Mouse (Mus musculus): ENCODE results near the gene Foxc2.

Foxc2 gene

DNA sequence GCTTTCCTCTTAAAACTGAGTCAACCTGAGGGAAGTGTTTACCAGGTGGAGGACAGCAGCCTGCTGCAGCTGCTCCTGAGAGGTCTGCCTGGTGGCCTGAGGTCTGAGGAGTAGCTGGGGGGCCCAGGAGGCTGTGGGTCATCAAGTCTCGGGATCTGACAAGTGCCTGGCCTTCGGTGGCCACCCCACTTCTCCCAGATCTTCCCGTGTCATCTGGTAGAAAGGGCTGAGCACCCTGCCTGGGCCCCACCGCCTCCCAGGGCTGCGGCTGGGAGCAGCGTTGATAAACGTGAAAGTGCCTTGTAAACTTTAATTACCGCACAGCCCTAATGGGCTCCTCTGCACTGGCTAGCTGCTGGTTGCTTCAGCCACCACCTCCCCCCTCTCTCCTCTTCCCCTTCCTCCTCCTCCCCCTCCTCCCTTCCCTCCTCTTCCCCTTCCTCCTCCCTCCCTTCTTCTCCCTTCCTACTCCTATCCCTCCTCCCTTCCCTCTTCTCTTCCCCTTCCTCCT is 32.7 kb downstream of the Foxc2 start:
- DNase-seq (ENCODE audit: low spot score): no peak

DNA sequence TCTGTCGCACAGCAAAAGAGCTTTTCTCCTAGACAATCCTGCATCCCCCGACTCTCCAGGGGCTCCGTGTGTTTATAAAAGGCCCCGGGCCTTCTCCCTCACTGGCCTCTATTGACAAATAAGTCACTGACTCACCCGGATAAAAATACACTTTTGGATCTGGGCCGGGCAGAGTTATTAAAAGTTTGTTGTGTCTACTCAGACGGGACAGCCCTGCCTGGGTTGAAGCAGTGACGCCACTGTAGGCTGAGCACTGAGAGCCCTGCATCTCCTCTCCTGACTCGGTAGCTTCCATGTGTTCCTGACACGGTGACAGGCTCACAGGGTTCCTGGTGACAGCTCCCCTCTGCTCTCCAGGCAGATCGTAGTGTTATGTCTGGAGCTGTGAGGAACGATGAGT is 36.4 kb downstream of the Foxc2 start:
- DNase-seq (ENCODE audit: low spot score): no peak

DNA sequence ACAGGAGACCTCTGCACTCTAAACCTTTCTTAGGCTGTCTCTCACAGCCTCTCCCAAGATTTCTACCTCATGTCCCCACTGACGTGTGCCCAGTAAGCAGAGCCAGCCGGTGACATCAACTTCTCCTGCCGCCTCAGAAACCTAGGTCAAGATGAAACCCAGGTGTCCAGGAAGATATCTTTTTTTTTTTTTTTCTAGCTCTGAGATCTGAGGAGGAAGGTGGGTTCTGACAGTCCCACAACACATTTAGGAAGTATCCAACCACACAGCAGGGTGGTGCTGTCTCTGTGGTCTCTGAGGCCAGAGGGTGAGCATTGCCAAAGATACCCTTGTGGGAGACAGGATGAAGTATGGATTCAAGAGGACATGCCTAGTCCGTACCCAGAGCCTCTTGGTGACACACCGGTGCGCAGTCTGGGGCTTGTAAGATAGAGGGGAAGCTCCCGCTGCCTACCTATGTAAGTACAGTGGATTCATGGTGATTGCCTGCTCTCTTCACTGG is 41.1 kb downstream of the Foxc2 start:
- DNase-seq (ENCODE audit: low spot score): no peak

DNA sequence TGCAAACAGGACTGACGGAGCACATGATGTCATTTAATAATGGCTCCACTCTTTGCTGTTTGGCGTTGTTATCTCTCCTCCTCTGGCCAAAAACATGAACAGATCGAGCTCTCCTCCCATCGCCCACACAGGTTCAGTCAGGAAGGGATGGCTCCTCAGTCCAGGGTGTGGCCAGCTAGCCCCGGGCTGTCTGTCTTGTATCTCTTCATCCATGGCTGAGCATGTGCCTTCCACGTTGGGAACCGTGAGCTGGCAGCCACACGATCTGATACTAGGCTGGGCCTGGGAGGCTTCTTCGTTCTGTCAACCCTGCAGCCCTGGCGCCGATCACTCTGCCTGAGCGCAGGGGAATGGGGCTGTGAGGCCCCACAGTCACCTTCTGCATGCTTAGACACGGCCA is 42.8 kb downstream of the Foxc2 start:
- no peak for DNase-seq (ENCODE audit: low spot score)

DNA sequence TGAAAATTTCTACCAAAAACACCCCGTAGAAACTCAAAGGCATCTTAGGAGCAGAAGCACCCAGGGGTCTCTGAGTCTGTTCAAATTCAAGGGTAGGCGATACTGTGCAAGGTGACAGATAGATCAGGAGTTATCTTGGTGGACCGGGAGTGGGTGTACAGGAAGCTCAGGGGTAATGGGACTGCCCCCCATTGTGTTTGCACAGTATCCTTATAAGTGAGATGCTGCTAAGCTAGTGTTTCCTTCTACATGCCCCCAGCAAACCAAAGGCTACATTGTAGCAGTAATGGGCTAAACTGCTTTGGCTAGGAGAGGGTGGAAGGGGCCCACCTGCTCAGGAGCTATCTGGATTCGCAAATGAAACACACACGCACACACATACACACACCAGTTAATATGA is 45.5 kb downstream of the Foxc2 start:
- DNase-seq (ENCODE audit: low spot score): no peak

DNA sequence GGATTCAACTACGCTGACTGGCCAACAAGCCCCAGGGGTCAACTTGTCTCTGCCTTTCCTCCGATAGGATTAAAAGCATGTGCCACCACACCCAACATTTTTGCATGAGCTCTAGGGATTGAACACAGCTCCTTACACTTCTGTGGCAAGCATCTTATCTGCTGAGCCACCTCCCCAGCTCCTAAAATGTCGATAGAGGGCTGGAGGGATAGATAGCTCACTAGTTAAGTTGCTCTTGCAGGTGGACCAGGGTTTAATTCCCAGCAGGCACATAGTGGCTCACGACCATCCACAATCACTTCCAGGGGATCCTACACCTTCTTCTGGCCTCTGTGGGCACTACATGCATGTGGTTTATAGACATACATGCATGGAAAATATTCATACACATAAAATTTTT is 46.4 kb downstream of the Foxc2 start:
- no peak for DNase-seq (ENCODE audit: low spot score)

DNA sequence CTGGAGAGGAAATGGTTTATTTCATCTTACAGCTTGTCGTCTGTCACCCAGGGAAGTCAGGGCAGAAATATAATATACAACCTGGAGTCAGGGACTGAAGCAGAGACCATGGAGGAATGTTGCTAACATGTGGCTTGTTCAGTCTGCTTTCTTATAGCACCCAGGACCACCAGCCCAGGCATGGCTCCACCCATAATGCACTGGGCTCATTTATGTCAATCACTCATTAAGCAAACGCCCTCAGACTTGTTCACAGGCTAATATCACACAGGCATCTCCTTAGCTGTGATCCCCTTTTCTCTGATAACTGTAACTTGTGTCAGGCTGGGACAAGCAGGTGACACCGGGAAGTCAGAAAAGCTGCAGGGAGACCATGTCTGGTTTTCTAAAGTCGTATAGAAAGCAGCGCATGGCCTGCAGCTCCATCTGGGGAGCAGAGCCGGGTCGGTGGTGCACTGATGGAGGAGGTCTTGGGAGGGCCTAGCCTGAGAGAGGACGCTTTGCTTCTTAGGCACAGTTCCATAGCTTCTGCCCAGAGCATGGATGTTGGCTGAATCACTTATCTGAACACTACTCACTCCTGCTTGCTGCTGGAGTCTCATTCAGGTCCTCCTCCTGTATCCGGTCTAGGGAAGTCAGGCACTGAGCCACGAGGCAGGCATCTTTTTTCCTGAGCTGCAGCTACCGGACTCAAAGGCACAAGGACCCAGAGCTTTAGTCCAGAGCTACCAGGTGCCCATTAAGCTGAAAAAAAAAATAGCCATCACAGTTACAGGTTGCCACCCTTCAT is 47.1 kb downstream of the Foxc2 start:
- DNase-seq (ENCODE audit: low spot score): no peak

DNA sequence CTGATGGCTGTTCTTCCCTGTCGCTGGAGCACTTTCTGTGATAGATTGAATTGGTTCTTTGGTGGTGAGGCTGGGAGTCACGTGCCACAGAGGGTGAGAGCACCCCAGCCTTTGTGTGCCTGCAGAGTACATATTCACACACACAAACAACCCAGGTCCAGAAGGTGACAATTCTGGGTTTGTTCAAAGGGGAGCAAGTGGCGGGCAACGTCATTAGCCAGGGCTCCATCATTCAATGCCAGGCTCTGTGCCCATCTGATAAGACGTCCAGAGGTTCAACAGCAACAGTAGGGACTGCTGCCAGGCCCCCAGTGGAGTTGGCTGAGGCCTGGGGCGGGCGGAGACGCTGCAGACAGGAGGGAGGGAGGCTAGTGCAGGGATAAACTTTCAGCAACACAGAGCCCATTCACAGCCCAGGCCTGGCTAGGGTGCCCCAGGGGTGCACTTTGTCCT is 48.1 kb downstream of the Foxc2 start:
- DNase-seq (ENCODE audit: low spot score): no peak

DNA sequence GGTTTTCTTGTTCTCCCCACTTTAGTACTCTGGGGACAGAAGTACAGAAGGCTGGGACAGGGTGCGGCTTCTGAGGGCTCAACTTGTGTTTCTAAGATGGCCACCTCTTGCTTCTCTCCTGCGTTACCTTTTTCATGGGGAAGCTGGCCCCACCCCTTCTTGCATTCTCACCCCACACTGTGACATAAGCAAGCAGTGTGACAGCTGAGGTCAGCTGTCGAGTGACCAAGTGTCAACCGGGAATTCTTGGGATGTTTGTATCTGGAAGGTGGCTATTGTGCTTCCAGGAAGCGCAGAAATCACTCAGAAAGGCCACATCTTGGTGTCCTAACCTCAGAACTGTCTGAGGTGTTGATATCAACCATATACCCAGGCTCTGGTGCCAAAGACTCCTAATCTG is 52.1 kb downstream of the Foxc2 start:
- DNase-seq (ENCODE audit: low spot score): no peak

Measured in testis, postnatal 10 days (tissue).